Mouse (Mus musculus) embryonic facial prominence, embryonic 12.5 days (tissue): ENCODE results near the gene Atg2b. TPM values are rescaled to one million over a fixed set of nuclear protein-coding genes. Genes with fewer than 3 reads are reported as not detected.

Experiments used
- ATAC-seq: fragments of 200-750 bp; cut with Nextera tagmentation; 2 replicates; pipeline ENCODE4 v1.8.0; 2017; ENCODE audit not compliant: insufficient number of reproducible peaks, insufficient read depth, low FRiP score, low TSS enrichment
- H3K27ac ChIP-seq: fragments of 300-500 bp; sonication (generic); 2 replicates; pipeline ENCODE4 v1.5.1; 2016; ENCODE audit warnings: mild to moderate bottlenecking
- H3K27me3 ChIP-seq: fragments of 300-500 bp; sonication (generic); 2 replicates; pipeline ENCODE4 v1.6.1; 2016; ENCODE audit warnings: mild to moderate bottlenecking, moderate library complexity
- H3K36me3 ChIP-seq: fragments of 300-500 bp; sonication (generic); 2 replicates; pipeline ENCODE4 v1.6.1; 2016; ENCODE audit warnings: mild to moderate bottlenecking
- H3K4me1 ChIP-seq: fragments of 300-500 bp; sonication (generic); 2 replicates; pipeline ENCODE4 v1.6.1; 2016
- H3K4me2 ChIP-seq: fragments of 300-500 bp; sonication (generic); replicated peaks from 2 replicates; pipeline ENCODE4 v1.6.1; 2016; ENCODE audit warnings: mild to moderate bottlenecking, moderate library complexity
- H3K4me3 ChIP-seq: fragments of 300-500 bp; sonication (generic); 2 replicates; pipeline ENCODE4 v1.5.1; 2016; ENCODE audit warnings: mild to moderate bottlenecking
- H3K9ac ChIP-seq: fragments of 300-500 bp; sonication (generic); 2 replicates; pipeline ENCODE4 v1.6.1; 2016; ENCODE audit warnings: mild to moderate bottlenecking, moderate library complexity
- H3K9me3 ChIP-seq: fragments of 300-500 bp; sonication (generic); 2 replicates; pipeline ENCODE4 v1.6.1; 2016; ENCODE audit warnings: mild to moderate bottlenecking, moderate library complexity
- WGBS: fragments of 180-500 bp; shearing (Covaris S2); methylation state at CpG from one replicate; pipeline ENCODE4 v1.1.7; 2016; 5-methylcytosine and 5-hydroxymethylcytosine counted together
- polyA plus RNA-seq: library from polyadenylated mRNA; unstranded; fragments of >200 nt; fragmentation: Nextera tagmentation; extraction: Ambion mirVana; gene quantifications from 2 replicates; pipeline ENCODE4 v1.2.1, GENCODE M21; 2016

Gene Atg2b
- polyA plus RNA-seq, 1 experiment from 2014 or later, result 15.1 TPM

DNA sequence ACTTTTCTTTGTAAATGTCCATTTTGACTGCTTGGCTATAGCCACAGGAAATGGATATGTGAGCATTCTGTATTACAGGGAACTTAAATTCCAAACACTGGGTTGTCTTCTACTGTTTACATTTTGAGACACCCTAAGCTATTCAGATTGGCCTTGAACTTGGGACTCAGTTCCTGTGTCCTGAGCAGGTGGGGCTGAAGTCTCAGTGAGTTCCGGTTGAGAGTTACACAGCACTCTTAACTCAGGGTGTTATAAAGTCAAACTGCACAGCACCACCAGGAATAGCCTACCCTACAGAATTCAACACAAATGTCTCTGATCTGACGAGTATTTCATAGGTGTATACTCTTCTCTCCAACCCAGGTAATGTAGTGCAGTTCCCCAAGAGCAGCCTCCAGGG is 74.0 kb downstream of the Atg2b start:
- peaks cover 4% of the 10 kb centered on the region; the same call in 1 of the 2 replicates for H3K4me1 ChIP-seq
- H3K27ac ChIP-seq, result no peak overlapping the region
- no peaks in the 10 kb centered on the region for H3K9me3 ChIP-seq
- no peak overlapping the region for H3K4me3 ChIP-seq
- H3K4me2 ChIP-seq, result no peak overlapping the region
- 84% methylated on average over 2 of the region's 2 CpGs for WGBS
- H3K27me3 ChIP-seq, result no peaks in the 10 kb centered on the region
- no peak for ATAC-seq
- peaks cover 6% of the 10 kb centered on the region for H3K36me3 ChIP-seq
- H3K9ac ChIP-seq, result no peak overlapping the region

GRCm38 (mm10) chr12:105606881-105607280 is 78.1 kb downstream of the Atg2b start:
- WGBS, result 75% methylated on average over 4 of the region's 4 CpGs
- ATAC-seq, result no peak

DNA sequence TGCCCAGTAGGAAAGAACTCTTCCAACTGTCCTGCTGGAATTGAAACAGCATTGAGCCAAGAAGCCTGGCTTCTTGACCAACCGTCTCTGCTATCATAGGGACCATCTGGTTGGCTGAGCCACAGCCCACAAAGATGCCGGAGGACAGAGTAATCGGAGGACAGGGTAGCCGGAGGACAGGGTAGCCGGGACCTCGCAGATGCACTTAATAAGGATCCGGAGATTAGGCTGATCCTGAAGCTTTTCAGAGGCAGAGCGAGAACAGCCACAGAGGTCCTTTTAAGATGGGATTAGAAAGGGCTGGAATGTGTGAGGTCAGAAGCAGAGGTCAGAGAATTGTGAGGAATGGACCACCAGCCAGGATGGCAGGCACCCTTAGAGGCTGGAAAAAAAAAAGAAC is 79.8 kb downstream of the Atg2b start:
- Histone ChIP-seq H3K9me3 (no peaks in the 10 kb centered on the region), H3K27me3 (no peaks in the 10 kb centered on the region), H3K4me3 (no peak overlapping the region), H3K36me3 (no peaks in the 10 kb centered on the region), H3K9ac (no peak overlapping the region), H3K4me1 (no peaks in the 10 kb centered on the region; the same call in 1 of the 2 replicates), H3K4me2 (no peak overlapping the region), H3K27ac (no peak overlapping the region)
- 11% methylated on average over 8 of the region's 8 CpGs for WGBS
- no peak for ATAC-seq

More at GRCm38 (mm10) chr12:105606881-105607280, 78.1 kb downstream of the Atg2b start:
- H3K36me3 ChIP-seq, result no peaks in the 10 kb centered on the region
- H3K9ac ChIP-seq, result no peak overlapping the region
- H3K27me3 ChIP-seq, result no peaks in the 10 kb centered on the region
- H3K4me1 ChIP-seq, result peaks cover under 1% of the 10 kb centered on the region
- H3K4me3 ChIP-seq, result no peak overlapping the region
- H3K4me2 ChIP-seq, result no peak overlapping the region
- no peak overlapping the region for H3K27ac ChIP-seq
- H3K9me3 ChIP-seq, result no peaks in the 10 kb centered on the region

- no peaks in the 10 kb centered on the region for H3K36me3 ChIP-seq
- no peak for ATAC-seq
- no peak overlapping the region for H3K27ac ChIP-seq
- WGBS, result 93% methylated on average over 11 of the region's 11 CpGs
- H3K27me3 ChIP-seq, result no peaks in the 10 kb centered on the region
- no peak overlapping the region for H3K4me2 ChIP-seq
- H3K9ac ChIP-seq, result no peak overlapping the region
- H3K9me3 ChIP-seq, result no peaks in the 10 kb centered on the region
- H3K4me3 ChIP-seq, result no peak overlapping the region
- peaks cover 8% of the 10 kb centered on the region for H3K4me1 ChIP-seq
Observed at GRCm38 (mm10) chr12:105603904-105604303, 81.1 kb downstream of the Atg2b start.

GRCm38 (mm10) chr12:105602581-105603210 is 82.3 kb downstream of the Atg2b start, which contains the start of gene Bdkrb1:
Gene Bdkrb1 (plus strand): TSS chr12:105603085.
- H3K9ac ChIP-seq, result no peak within 1 kb of the TSS
- no peak for ATAC-seq

GRCm38 (mm10) chr12:105601586-105601985 is 83.4 kb downstream of the Atg2b start:
- 75% methylated on average over 6 of the region's 6 CpGs for WGBS
- H3K4me3 ChIP-seq, result no peak overlapping the region
- H3K27me3 ChIP-seq, result no peaks in the 10 kb centered on the region
- H3K9ac ChIP-seq, result no peak overlapping the region
- no peaks in the 10 kb centered on the region for H3K36me3 ChIP-seq
- H3K4me2 ChIP-seq, result no peak overlapping the region
- H3K4me1 ChIP-seq, result peaks cover 8% of the 10 kb centered on the region
- H3K9me3 ChIP-seq, result no peaks in the 10 kb centered on the region
- no peak for ATAC-seq
- no peak overlapping the region for H3K27ac ChIP-seq

More at GRCm38 (mm10) chr12:105602581-105603210, 82.3 kb downstream of the Atg2b start, which contains the start of gene Bdkrb1:
- Histone ChIP-seq H3K4me2 (no peak within 1 kb of the TSS), H3K27ac (no peak within 1 kb of the TSS), H3K9me3 (no peaks in the 10 kb centered on the region), H3K4me3 (no peak within 1 kb of the TSS), H3K4me1 (peaks cover 8% of the 10 kb centered on the region), H3K36me3 (no peaks in the 10 kb centered on the region), H3K27me3 (no peaks in the 10 kb centered on the region)
- WGBS, result 87% methylated on average over 11 of the region's 11 CpGs

- 48% methylated on average over 5 of the region's 5 CpGs for WGBS
Observed at GRCm38 (mm10) chr12:105599098-105599497, 85.9 kb downstream of the Atg2b start.

DNA sequence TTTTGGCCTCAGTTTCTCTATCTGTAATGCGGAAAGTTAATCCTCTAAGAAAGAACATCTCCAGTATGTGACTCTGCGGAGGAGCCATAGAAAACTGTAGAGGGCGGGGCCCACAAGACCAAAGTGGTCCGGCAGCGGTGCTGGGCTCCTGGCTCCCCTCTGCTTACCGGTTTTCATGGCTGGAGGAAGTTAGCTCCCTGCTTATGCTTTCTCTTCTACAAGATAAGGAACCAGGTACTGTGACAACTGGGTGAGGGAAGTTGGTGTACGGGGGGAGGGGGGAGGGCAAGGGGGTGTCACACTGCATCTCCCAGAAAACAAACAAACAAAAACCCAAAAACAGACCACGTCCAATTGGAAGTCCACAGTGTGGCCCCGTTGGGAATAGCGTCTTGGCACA is 86.5 kb downstream of the Atg2b start:
- no peak overlapping the region for H3K4me2 ChIP-seq
- H3K27me3 ChIP-seq, result no peaks in the 10 kb centered on the region
- H3K9me3 ChIP-seq, result no peaks in the 10 kb centered on the region
- H3K9ac ChIP-seq, result no peak overlapping the region
- H3K4me1 ChIP-seq, result peaks cover 8% of the 10 kb centered on the region; the same call in 1 of the 2 replicates
- H3K36me3 ChIP-seq, result no peaks in the 10 kb centered on the region
- 72% methylated on average over 10 of the region's 10 CpGs for WGBS
- no peak overlapping the region for H3K4me3 ChIP-seq
- no peak overlapping the region for H3K27ac ChIP-seq
- no peak for ATAC-seq

More at GRCm38 (mm10) chr12:105599098-105599497, 85.9 kb downstream of the Atg2b start:
- H3K4me1 ChIP-seq, result peaks cover 8% of the 10 kb centered on the region; the same call in 1 of the 2 replicates
- H3K9me3 ChIP-seq, result no peaks in the 10 kb centered on the region
- H3K4me3 ChIP-seq, result no peak overlapping the region
- no peak overlapping the region for H3K27ac ChIP-seq
- no peaks in the 10 kb centered on the region for H3K36me3 ChIP-seq
- no peak overlapping the region for H3K9ac ChIP-seq
- no peak overlapping the region for H3K4me2 ChIP-seq
- no peaks in the 10 kb centered on the region for H3K27me3 ChIP-seq
- ATAC-seq, result no peak

DNA sequence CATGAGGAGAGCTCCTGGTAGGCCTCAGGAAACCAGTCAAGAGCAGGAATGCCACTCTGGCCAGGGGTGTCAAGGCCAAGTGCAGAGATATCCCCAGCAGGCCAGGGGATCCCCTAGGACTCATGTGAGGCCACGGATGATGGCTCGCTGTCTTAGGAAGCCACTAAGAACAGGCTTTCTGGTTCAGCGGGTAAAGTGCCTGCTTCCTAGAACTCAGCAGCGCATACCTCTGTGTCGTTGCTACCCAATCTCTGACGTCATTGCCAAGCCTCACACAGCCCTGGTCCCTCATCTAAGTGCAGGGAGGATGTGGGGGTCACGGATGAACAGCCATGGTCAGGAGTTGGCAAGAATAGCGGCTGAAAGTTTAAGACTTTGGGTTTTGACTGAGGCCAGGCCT is 87.9 kb downstream of the Atg2b start:
- no peaks in the 10 kb centered on the region for H3K36me3 ChIP-seq
- H3K4me3 ChIP-seq, result no peak overlapping the region
- H3K27me3 ChIP-seq, result no peaks in the 10 kb centered on the region
- peaks cover 8% of the 10 kb centered on the region; the same call in 1 of the 2 replicates for H3K4me1 ChIP-seq
- no peak overlapping the region for H3K9ac ChIP-seq
- no peak overlapping the region for H3K4me2 ChIP-seq
- no peaks in the 10 kb centered on the region for H3K9me3 ChIP-seq
- 84% methylated on average over 8 of the region's 8 CpGs for WGBS
- no peak for ATAC-seq
- H3K27ac ChIP-seq, result no peak overlapping the region

- Histone ChIP-seq H3K4me1 (no peaks in the 10 kb centered on the region), H3K4me3 (no peak overlapping the region), H3K36me3 (no peaks in the 10 kb centered on the region), H3K27me3 (no peaks in the 10 kb centered on the region), H3K27ac (no peak overlapping the region), H3K4me2 (no peak overlapping the region), H3K9me3 (no peaks in the 10 kb centered on the region), H3K9ac (no peak overlapping the region)
- no peak for ATAC-seq
- 59% methylated on average over 4 of the region's 4 CpGs for WGBS
Observed at GRCm38 (mm10) chr12:105593471-105593870, 91.5 kb downstream of the Atg2b start.

GRCm38 (mm10) chr12:105592361-105592761 is 92.7 kb downstream of the Atg2b start:
- 94% methylated on average over 23 of the region's 23 CpGs for WGBS
- no peaks in the 10 kb centered on the region for H3K4me1 ChIP-seq
- no peak for ATAC-seq
- H3K4me2 ChIP-seq, result no peak overlapping the region
- no peaks in the 10 kb centered on the region for H3K27me3 ChIP-seq
- H3K9me3 ChIP-seq, result no peaks in the 10 kb centered on the region
- no peak overlapping the region for H3K27ac ChIP-seq
- H3K36me3 ChIP-seq, result no peaks in the 10 kb centered on the region
- no peak overlapping the region for H3K4me3 ChIP-seq
- H3K9ac ChIP-seq, result no peak overlapping the region

GRCm38 (mm10) chr12:105590786-105591185 is 94.2 kb downstream of the Atg2b start:
- no peak overlapping the region for H3K27ac ChIP-seq
- no peaks in the 10 kb centered on the region for H3K4me1 ChIP-seq
- no peak overlapping the region for H3K4me2 ChIP-seq
- no peaks in the 10 kb centered on the region for H3K9me3 ChIP-seq
- 80% methylated on average over 7 of the region's 7 CpGs for WGBS
- no peaks in the 10 kb centered on the region for H3K36me3 ChIP-seq
- no peaks in the 10 kb centered on the region for H3K27me3 ChIP-seq
- no peak for ATAC-seq
- no peak overlapping the region for H3K9ac ChIP-seq
- H3K4me3 ChIP-seq, result no peak overlapping the region
